Mouse (Mus musculus): Measurements from ENCODE around the gene Cd300lb. TPM values are rescaled to one million over a fixed set of nuclear protein-coding genes. Genes with fewer than 3 reads are reported as not detected.

Cd300lb gene
- total and polyA plus RNA-seq, 3 experiments: not detected

- Histone ChIP-seq H3K4me2 (ENCODE audit: insufficient read depth, low read depth, poor library complexity, severe bottlenecking) (no peak overlapping the region), H3K9me3 (replicated peaks; ENCODE audit: low read length) (peaks cover 6% of the 10 kb centered on the region), H3K27ac (ENCODE audit: insufficient read depth, low read depth) (no peak overlapping the region), H3K36me3 (replicated peaks in 1 of 2; ENCODE audit: control insufficient read depth in 1 of 2, insufficient read depth in 1 of 2, low read length in 1 of 2) (no peaks in the 10 kb centered on the region), H3K4me1 (ENCODE audit: control insufficient read depth in 1 of 2, insufficient read depth in 2 of 2) (no peaks in the 10 kb centered on the region), H3K4me3 (replicated peaks in 1 of 3; ENCODE audit: low read depth in 2 of 3, low read length in 2 of 3, poor library complexity in 1 of 3) (no peak overlapping the region), H3K9ac (ENCODE audit: insufficient read depth, low read depth) (no peak overlapping the region), H3K79me2 (replicated peaks; ENCODE audit: control insufficient read depth, extremely low read depth, insufficient read depth, poor library complexity, severe bottlenecking) (no peaks in the 10 kb centered on the region), H3K27me3 (replicated peaks) (peaks cover 30% of the 10 kb centered on the region)
- no peak for DNase-seq (ENCODE audit: extremely low read depth)
- in situ Hi-C loops (cut with MboI; ENCODE audit: low pct_ligation_motif_present, low pct_unique_long_range_greater_than_20kb, low sequenced_read_pairs) (no loop called here), dilution Hi-C loops (cut with MboI; ENCODE audit: extremely low pct_ligation_motif_present, extremely low pct_unique_long_range_greater_than_20kb, low sequenced_read_pairs) (no loop called here)
- TF ChIP-seq TCF12 (IDR thresholded peaks at IDR 0.05; ENCODE audit: low read depth, low read length): no peak
- TF ChIP-seq TBP (conservative IDR thresholded peaks at IDR 0.05; ENCODE audit: low read depth, low read length): no peak
- no peak for TF ChIP-seq EP300 (IDR thresholded peaks at IDR 0.05; ENCODE audit: low read length)
- TF ChIP-seq MXI1 (IDR thresholded peaks at IDR 0.05; ENCODE audit: low read depth, low read length): no peak
- no peak for TF ChIP-seq NRF1 (IDR thresholded peaks at IDR 0.05; ENCODE audit: low read depth, low read length)
- TF ChIP-seq IRF4 (IDR thresholded peaks at IDR 0.05; ENCODE audit: low read depth, low read length): no peak
- TF ChIP-seq CTCF (conservative IDR thresholded peaks at IDR 0.05 in 1 of 2, IDR thresholded peaks at IDR 0.05 in 1 of 2; ENCODE audit: low read depth in 2 of 2, low read length in 2 of 2): no peak
- TF ChIP-seq UBTF (IDR thresholded peaks at IDR 0.05; ENCODE audit: low read depth, low read length): no peak
- TF ChIP-seq MAZ (IDR thresholded peaks at IDR 0.05; ENCODE audit: low read depth, low read length): no peak
- no peak for TF ChIP-seq MAFK (IDR thresholded peaks at IDR 0.05; ENCODE audit: insufficient replicate concordance, low read length)
- no peak for TF ChIP-seq JUND (conservative IDR thresholded peaks at IDR 0.05; ENCODE audit: low read depth, low read length)
These were observed 11.7 kb downstream of the Cd300lb start for GRCm38 (mm10) chr11:114922439-114922838.

DNA sequence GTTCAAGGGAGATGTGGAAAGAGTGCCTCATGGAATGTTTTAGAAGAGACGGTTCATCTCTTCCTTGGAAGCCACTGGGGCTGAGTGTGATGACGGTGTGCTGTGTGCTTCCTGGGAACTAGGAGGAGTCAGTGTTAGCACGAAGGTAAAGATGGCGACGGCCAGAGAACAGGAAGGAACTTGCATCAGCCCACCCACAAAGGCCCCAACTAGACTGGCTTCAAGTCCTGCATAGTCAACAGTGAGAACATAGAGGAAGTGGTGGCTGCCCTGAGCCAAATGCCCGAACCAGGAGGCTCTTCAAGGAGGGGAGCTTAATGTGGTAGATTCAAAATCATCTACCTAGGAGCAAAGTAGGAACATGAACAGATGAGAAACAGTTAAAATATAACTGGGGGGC lies 17.1 kb downstream of the Cd300lb start:
- TF ChIP-seq TBP (conservative IDR thresholded peaks at IDR 0.05; ENCODE audit: low read depth, low read length): no peak
- TF ChIP-seq POLR2A (IDR thresholded peaks at IDR 0.05; ENCODE audit: low read depth, low read length): no peak
- no peak for TF ChIP-seq BHLHE40 (IDR thresholded peaks at IDR 0.05; ENCODE audit: low read depth, low read length)
- no peak for TF ChIP-seq RAD21 (IDR thresholded peaks at IDR 0.05; ENCODE audit: low read depth, low read length)
- no peak for TF ChIP-seq CHD2 (IDR thresholded peaks at IDR 0.05; ENCODE audit: low read length)
- no peak for TF ChIP-seq E2F4 (IDR thresholded peaks at IDR 0.05; ENCODE audit: insufficient replicate concordance, low read depth, low read length)
- TF ChIP-seq JUND (conservative IDR thresholded peaks at IDR 0.05; ENCODE audit: low read depth, low read length): no peak
- TF ChIP-seq IRF4 (IDR thresholded peaks at IDR 0.05; ENCODE audit: low read depth, low read length): no peak
- TF ChIP-seq USF1 (IDR thresholded peaks at IDR 0.05; ENCODE audit: low read depth, low read length): no peak
- TF ChIP-seq GABPA (IDR thresholded peaks at IDR 0.05; ENCODE audit: insufficient replicate concordance, low read depth, low read length): no peak
- no peak for TF ChIP-seq SIN3A (IDR thresholded peaks at IDR 0.05; ENCODE audit: low read length)
- no peak for TF ChIP-seq NRF1 (IDR thresholded peaks at IDR 0.05; ENCODE audit: low read depth, low read length)
- no peak for TF ChIP-seq MYC (IDR thresholded peaks at IDR 0.05; ENCODE audit: low read depth, low read length)
- no peak for TF ChIP-seq JUN (IDR thresholded peaks at IDR 0.05; ENCODE audit: insufficient read depth, low read depth, low read length)
- TF ChIP-seq CHD1 (IDR thresholded peaks at IDR 0.05; ENCODE audit: low read depth, low read length): no peak
- TF ChIP-seq MAFK (IDR thresholded peaks at IDR 0.05; ENCODE audit: insufficient replicate concordance, low read length): no peak
- TF ChIP-seq ZNF384 (IDR thresholded peaks at IDR 0.05; ENCODE audit: low read depth, low read length): no peak
- TF ChIP-seq MAZ (IDR thresholded peaks at IDR 0.05; ENCODE audit: low read depth, low read length): no peak
- no peak for TF ChIP-seq USF2 (conservative IDR thresholded peaks at IDR 0.05; ENCODE audit: low read depth, low read length)
- no peak for TF ChIP-seq CTCF (conservative IDR thresholded peaks at IDR 0.05 in 1 of 2, IDR thresholded peaks at IDR 0.05 in 1 of 2; ENCODE audit: low read depth in 2 of 2, low read length in 2 of 2)
- dilution Hi-C loops (cut with MboI; ENCODE audit: extremely low pct_ligation_motif_present, extremely low pct_unique_long_range_greater_than_20kb, low sequenced_read_pairs) (no loop called here), in situ Hi-C loops (cut with MboI; ENCODE audit: low pct_ligation_motif_present, low pct_unique_long_range_greater_than_20kb, low sequenced_read_pairs) (no loop called here)
- Histone ChIP-seq H3K9me3 (replicated peaks; ENCODE audit: low read length) (peaks cover 3% of the 10 kb centered on the region), H3K4me3 (replicated peaks in 1 of 3; ENCODE audit: low read depth in 2 of 3, low read length in 2 of 3, poor library complexity in 1 of 3) (no peak overlapping the region), H3K36me3 (replicated peaks in 1 of 2; ENCODE audit: control insufficient read depth in 1 of 2, insufficient read depth in 1 of 2, low read length in 1 of 2) (no peaks in the 10 kb centered on the region), H3K4me1 (ENCODE audit: control insufficient read depth in 1 of 2, insufficient read depth in 2 of 2) (peaks cover 4 to 21% of the 10 kb centered on the region in 2 experiments; a peak in 2 of 4 replicates), H3K4me2 (ENCODE audit: insufficient read depth, low read depth, poor library complexity, severe bottlenecking) (no peak overlapping the region), H3K79me2 (replicated peaks; ENCODE audit: control insufficient read depth, extremely low read depth, insufficient read depth, poor library complexity, severe bottlenecking) (no peaks in the 10 kb centered on the region), H3K27me3 (replicated peaks) (no peaks in the 10 kb centered on the region), H3K27ac (ENCODE audit: insufficient read depth, low read depth) (no peak overlapping the region), H3K9ac (ENCODE audit: insufficient read depth, low read depth) (no peak overlapping the region)
- DNase-seq (ENCODE audit: extremely low read depth): no peak

All from CH12.LX (cell line).